In genomic region chr16:33216313-33217003, GRCm38 (mm10) we compare ENCODE assay signal across 28 mouse cellular contexts. TPM values are rescaled to one million over a fixed set of nuclear protein-coding genes. Genes with fewer than 3 reads are reported as not detected.
DNase-seq lines count a peak whose midpoint lies in the region; ATAC-seq and TF ChIP-seq lines count a peak whose summit lies in the region.
"Had no signal": no experiment of that assay in that cellular context is flagged by ENCODE, and none has a peak within 500 bp of the region (broad histone marks: within the 10 kb centered on the region; RNA-seq: fewer than 3 reads in every experiment).

No protein-coding gene starts in this region.

- H3K9me3 ChIP-seq in forebrain, embryonic 12.5 days, result no peaks in the 10 kb centered on the region
- H3K9me3 ChIP-seq in forebrain, embryonic 10.5 days, result no peaks in the 10 kb centered on the region
- H3K9me3 ChIP-seq in intestine, embryonic 14.5 days (ENCODE audit: control insufficient read depth, low read length), result no peaks in the 10 kb centered on the region
- H3K9me3 ChIP-seq in intestine, embryonic 16.5 days (ENCODE audit: control insufficient read depth, low read length), result no peaks in the 10 kb centered on the region
- H3K9me3 ChIP-seq in stomach, embryonic 16.5 days (replicated peaks; ENCODE audit: control insufficient read depth, low read length), result no peaks in the 10 kb centered on the region
- H3K9me3 ChIP-seq in stomach, postnatal 0 days (ENCODE audit: control insufficient read depth, low read length), result no peaks in the 10 kb centered on the region
- H3K9me3 ChIP-seq: embryonic facial prominence, embryonic 15.5 days; heart, embryonic 12.5 days; kidney, embryonic 15.5 days; limb, embryonic 10.5 days; liver, embryonic 15.5 days; lung, embryonic 15.5 days; neural tube, embryonic 12.5 days had no signal

- DNase-seq in forebrain, embryonic 10.5 days (ENCODE audit: extremely low spot score, low spot score), result no peak
- no peak for DNase-seq in intestine, embryonic 14.5 days (ENCODE audit: low spot score)
- DNase-seq in stomach, postnatal 0 days (ENCODE audit: low spot score), result no peak
- no peak for DNase-seq in frontal cortex, postnatal 10 days (ENCODE audit: low spot score in 2 of 2)
- DNase-seq: adrenal gland, adult 8-10 months; cerebellum, adult 9-10 months; gastrocnemius, postnatal 14 days; heart, adult 11 months; heart, postnatal 14 days; kidney, adult 11 months; liver; retina, postnatal 1 day; right cerebral cortex, postnatal 25 days; spleen, adult 18-20 months; thymus, postnatal 14 days had no signal

- WGBS in forebrain, embryonic 12.5 days, result 36% methylated on average over 9 of the region's 9 CpGs
- WGBS in forebrain, embryonic 10.5 days, result 76% methylated on average over 9 of the region's 9 CpGs
- WGBS in intestine, embryonic 14.5 days, result 80% methylated on average over 9 of the region's 9 CpGs
- 77% methylated on average over 9 of the region's 9 CpGs for WGBS in intestine, embryonic 16.5 days
- 78% methylated on average over 9 of the region's 9 CpGs for WGBS in stomach, embryonic 16.5 days
- 68% methylated on average over 9 of the region's 9 CpGs for WGBS in stomach, postnatal 0 days

- ATAC-seq in forebrain, embryonic 12.5 days (ENCODE audit: low FRiP score), result peak; percentile 49; the same call in 1 of the 2 replicates
- no peak for ATAC-seq in intestine, embryonic 14.5 days (replicated peaks; ENCODE audit: low FRiP score, low TSS enrichment, low read depth)
- no peak for ATAC-seq in intestine, embryonic 16.5 days
- no peak for ATAC-seq in stomach, embryonic 16.5 days (ENCODE audit: insufficient read depth, low FRiP score)
- no peak for ATAC-seq in stomach, postnatal 0 days (ENCODE audit: low FRiP score, low TSS enrichment)
- ATAC-seq: activated CD4-positive, CD25-positive, alpha-beta regulatory T cell, adult 4 months; hindbrain, embryonic 16.5 days had no signal

- TF ChIP-seq EP300 in stomach, postnatal 0 days (optimal IDR thresholded peaks at IDR 0.05), result no peak

- H3K27ac ChIP-seq in forebrain, embryonic 12.5 days, result peak overlapping the region; percentile 62
- H3K27ac ChIP-seq in forebrain, embryonic 10.5 days, result no peak overlapping the region
- H3K27ac ChIP-seq in intestine, embryonic 14.5 days (ENCODE audit: low read depth), result peak overlapping the region; percentile 29; the same call in 1 of the 2 replicates
- H3K27ac ChIP-seq in intestine, embryonic 16.5 days (ENCODE audit: low read length), result no peak overlapping the region
- H3K27ac ChIP-seq in stomach, embryonic 16.5 days (ENCODE audit: low read length), result peak overlapping the region; percentile 38; the same call in 1 of the 2 replicates
- H3K27ac ChIP-seq in stomach, postnatal 0 days (replicated peaks), result no peak overlapping the region
- H3K27ac ChIP-seq: embryonic facial prominence, embryonic 15.5 days; kidney, embryonic 15.5 days; limb, embryonic 10.5 days; liver, embryonic 15.5 days; lung, embryonic 15.5 days; macrophage; neural tube, embryonic 12.5 days had no signal

- H3K4me3 ChIP-seq in forebrain, embryonic 12.5 days (replicated peaks), result no peak overlapping the region
- H3K4me3 ChIP-seq in forebrain, embryonic 10.5 days, result no peak overlapping the region
- H3K4me3 ChIP-seq in intestine, embryonic 14.5 days (ENCODE audit: low read depth, low read length), result no peak overlapping the region
- no peak overlapping the region for H3K4me3 ChIP-seq in intestine, embryonic 16.5 days (ENCODE audit: low read length)
- no peak overlapping the region for H3K4me3 ChIP-seq in stomach, embryonic 16.5 days (replicated peaks; ENCODE audit: low read length)
- H3K4me3 ChIP-seq in stomach, postnatal 0 days (ENCODE audit: low read depth, low read length), result no peak overlapping the region
- H3K4me3 ChIP-seq: embryonic facial prominence, embryonic 15.5 days; heart, embryonic 12.5 days; kidney, embryonic 15.5 days; limb, embryonic 10.5 days; liver, embryonic 15.5 days; lung, embryonic 15.5 days; neural tube, embryonic 12.5 days had no signal

- peaks cover 19% of the 10 kb centered on the region for H3K36me3 ChIP-seq in forebrain, embryonic 12.5 days (replicated peaks)
- H3K36me3 ChIP-seq in forebrain, embryonic 10.5 days (replicated peaks), result peaks cover 64% of the 10 kb centered on the region
- H3K36me3 ChIP-seq in intestine, embryonic 14.5 days (ENCODE audit: control insufficient read depth, insufficient read depth, low read length), result peaks cover 58% of the 10 kb centered on the region
- peaks cover 7% of the 10 kb centered on the region for H3K36me3 ChIP-seq in intestine, embryonic 16.5 days (ENCODE audit: control insufficient read depth, insufficient read depth, low read length)
- peaks cover 5% of the 10 kb centered on the region; the same call in 1 of the 2 replicates for H3K36me3 ChIP-seq in stomach, embryonic 16.5 days (ENCODE audit: control insufficient read depth, insufficient read depth, low read length)
- peaks cover 3% of the 10 kb centered on the region for H3K36me3 ChIP-seq in stomach, postnatal 0 days (ENCODE audit: control insufficient read depth, insufficient read depth, low read length)

- peak overlapping the region; percentile 27; the same call in 1 of the 2 replicates for H3K4me2 ChIP-seq in forebrain, embryonic 12.5 days
- H3K4me2 ChIP-seq in intestine, embryonic 14.5 days (ENCODE audit: low read length), result no peak overlapping the region
- H3K4me2 ChIP-seq in intestine, embryonic 16.5 days (ENCODE audit: low read depth, low read length), result no peak overlapping the region
- no peak overlapping the region for H3K4me2 ChIP-seq in stomach, embryonic 16.5 days (ENCODE audit: low read depth, low read length)
- no peak overlapping the region for H3K4me2 ChIP-seq in stomach, postnatal 0 days (replicated peaks; ENCODE audit: low read depth)
- H3K4me2 ChIP-seq: embryonic facial prominence, embryonic 15.5 days; heart, embryonic 12.5 days; kidney, embryonic 15.5 days; liver, embryonic 15.5 days; lung, embryonic 15.5 days; neural tube, embryonic 12.5 days had no signal

- H3K4me1 ChIP-seq in forebrain, embryonic 12.5 days, result peaks cover 12% of the 10 kb centered on the region
- peaks cover 27% of the 10 kb centered on the region for H3K4me1 ChIP-seq in forebrain, embryonic 10.5 days
- H3K4me1 ChIP-seq in intestine, embryonic 14.5 days (replicated peaks; ENCODE audit: control insufficient read depth, insufficient read depth, low read length), result no peaks in the 10 kb centered on the region
- H3K4me1 ChIP-seq in intestine, embryonic 16.5 days (ENCODE audit: control insufficient read depth, insufficient read depth, low read length), result no peaks in the 10 kb centered on the region
- no peaks in the 10 kb centered on the region for H3K4me1 ChIP-seq in stomach, embryonic 16.5 days (ENCODE audit: control insufficient read depth, insufficient read depth, low read length)
- no peaks in the 10 kb centered on the region for H3K4me1 ChIP-seq in stomach, postnatal 0 days (replicated peaks; ENCODE audit: control insufficient read depth, insufficient read depth)
- H3K4me1 ChIP-seq: embryonic facial prominence, embryonic 15.5 days; kidney, embryonic 15.5 days; limb, embryonic 10.5 days; liver, embryonic 15.5 days; lung, embryonic 15.5 days had no signal

- no peak for TF ChIP-seq CTCF in stomach, postnatal 0 days (IDR thresholded peaks at IDR 0.05; ENCODE audit: low read depth)

- H3K27me3 ChIP-seq in forebrain, embryonic 12.5 days, result no peaks in the 10 kb centered on the region
- no peaks in the 10 kb centered on the region for H3K27me3 ChIP-seq in forebrain, embryonic 10.5 days (ENCODE audit: poor library complexity, severe bottlenecking)
- H3K27me3 ChIP-seq in intestine, embryonic 14.5 days (replicated peaks; ENCODE audit: control insufficient read depth, insufficient read depth, low read length), result no peaks in the 10 kb centered on the region
- no peaks in the 10 kb centered on the region for H3K27me3 ChIP-seq in intestine, embryonic 16.5 days (replicated peaks; ENCODE audit: control insufficient read depth, insufficient read depth, low read length)
- no peaks in the 10 kb centered on the region for H3K27me3 ChIP-seq in stomach, embryonic 16.5 days (ENCODE audit: control insufficient read depth, insufficient read depth, low read length)
- H3K27me3 ChIP-seq in stomach, postnatal 0 days (ENCODE audit: control insufficient read depth, insufficient read depth, low read length), result no peaks in the 10 kb centered on the region
- H3K27me3 ChIP-seq: embryonic facial prominence, embryonic 15.5 days; heart, embryonic 12.5 days; kidney, embryonic 15.5 days; liver, embryonic 15.5 days; lung, embryonic 15.5 days; neural tube, embryonic 12.5 days had no signal

- no peak overlapping the region for H3K9ac ChIP-seq in forebrain, embryonic 12.5 days
- no peak overlapping the region for H3K9ac ChIP-seq in intestine, embryonic 14.5 days (ENCODE audit: low read length)
- no peak overlapping the region for H3K9ac ChIP-seq in intestine, embryonic 16.5 days (ENCODE audit: low read depth, low read length)
- H3K9ac ChIP-seq in stomach, embryonic 16.5 days (ENCODE audit: low read length), result no peak overlapping the region
- H3K9ac ChIP-seq in stomach, postnatal 0 days (ENCODE audit: low read length), result no peak overlapping the region
- H3K9ac ChIP-seq: embryonic facial prominence, embryonic 15.5 days; heart, embryonic 12.5 days; kidney, embryonic 15.5 days; liver, embryonic 15.5 days; lung, embryonic 15.5 days; neural tube, embryonic 12.5 days had no signal

RNA-seq across cellular contexts. Expression of gene Osbpl11, which starts 31.6 kb away (rescaled TPM):
- 24.1 and 27.8 TPM in 2 replicates for polyA plus RNA-seq in forebrain, embryonic 12.5 days (2016; fragmentation: Nextera tagmentation; extraction: Ambion mirVana)
- polyA plus RNA-seq in forebrain, embryonic 10.5 days (2016; fragmentation: Nextera tagmentation; extraction: Ambion mirVana), result 17.7 and 19.0 TPM in 2 replicates
- 14.9 and 18.9 TPM in 2 replicates for polyA plus RNA-seq in intestine, embryonic 14.5 days (2014; fragmentation: Nextera tagmentation; extraction: Ambion mirVana)
- polyA plus RNA-seq in intestine, embryonic 16.5 days (2015; fragmentation: Nextera tagmentation; extraction: Ambion mirVana), result 8.8 and 9.4 TPM in 2 replicates
- 8.8 and 9.5 TPM in 2 replicates for polyA plus RNA-seq in stomach, embryonic 16.5 days (2015; fragmentation: Nextera tagmentation; extraction: Ambion mirVana)
- 8.1 and 9.0 TPM in 2 replicates for polyA plus RNA-seq in stomach, postnatal 0 days (2015; fragmentation: Nextera tagmentation; extraction: Ambion mirVana)

RNA-seq across cellular contexts. Expression of gene Snx4, which starts 34.8 kb away (rescaled TPM):
- polyA plus RNA-seq in forebrain, embryonic 12.5 days (2016; fragmentation: Nextera tagmentation; extraction: Ambion mirVana), result 71.7 and 74.9 TPM in 2 replicates
- 69.9 and 72.5 TPM in 2 replicates for polyA plus RNA-seq in forebrain, embryonic 10.5 days (2016; fragmentation: Nextera tagmentation; extraction: Ambion mirVana)
- polyA plus RNA-seq in intestine, embryonic 14.5 days (2014; fragmentation: Nextera tagmentation; extraction: Ambion mirVana), result 78.4 and 89.5 TPM in 2 replicates
- 89.3 and 95.9 TPM in 2 replicates for polyA plus RNA-seq in intestine, embryonic 16.5 days (2015; fragmentation: Nextera tagmentation; extraction: Ambion mirVana)
- polyA plus RNA-seq in stomach, embryonic 16.5 days (2015; fragmentation: Nextera tagmentation; extraction: Ambion mirVana), result 83.6 and 87.3 TPM in 2 replicates
- polyA plus RNA-seq in stomach, postnatal 0 days (2015; fragmentation: Nextera tagmentation; extraction: Ambion mirVana), result 59.3 and 59.7 TPM in 2 replicates

Comparison
In these comparisons a context has a peak if more than half of its experiments do, and no peak if none do; other contexts are left out.
1. H3K27ac ChIP-seq: peak in forebrain, embryonic 12.5 days (single experiment), intestine, embryonic 14.5 days (single experiment) and stomach, embryonic 16.5 days (single experiment); none in forebrain, embryonic 10.5 days (single experiment), intestine, embryonic 16.5 days (single experiment) and stomach, postnatal 0 days (single experiment).